Mouse (Mus musculus) kidney, postnatal 10 days (tissue): ENCODE data around the gene Ltbp1.
A peak's percentile ranks its signal among the peaks of the same experiment; 100 is the strongest.

ENCODE experiments used
- DNase-seq: peaks from one replicate; pipeline ENCODE4 v3.0.0; 2021; ENCODE audit warnings: mixed read lengths

Gene Ltbp1

DNA sequence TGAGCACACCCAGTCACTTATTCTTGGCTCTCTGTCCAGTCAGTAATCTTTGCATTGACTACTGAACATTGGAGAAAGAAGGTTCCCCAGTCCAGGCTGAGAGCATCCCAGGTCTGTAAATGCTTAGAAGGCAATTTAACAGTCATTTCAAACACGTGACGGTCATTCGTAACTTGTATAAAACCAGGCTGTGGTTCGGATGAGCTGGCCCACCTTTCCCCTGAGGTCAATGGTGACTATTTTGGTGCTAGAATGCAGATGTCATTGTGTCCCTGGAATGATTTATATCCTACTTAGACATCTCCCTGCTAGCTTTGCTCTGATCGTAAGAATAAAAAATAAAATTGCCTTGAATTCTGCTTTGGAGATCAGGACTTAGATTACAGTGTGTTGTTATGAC is 63.9 kb downstream of the Ltbp1 start:
- DNase-seq, result no peak

GRCm38 (mm10) chr17:75071174-75071573 is 65.8 kb downstream of the Ltbp1 start:
- DNase-seq, result no peak

GRCm38 (mm10) chr17:75071749-75072148 is 66.4 kb downstream of the Ltbp1 start:
- no peak for DNase-seq

DNA sequence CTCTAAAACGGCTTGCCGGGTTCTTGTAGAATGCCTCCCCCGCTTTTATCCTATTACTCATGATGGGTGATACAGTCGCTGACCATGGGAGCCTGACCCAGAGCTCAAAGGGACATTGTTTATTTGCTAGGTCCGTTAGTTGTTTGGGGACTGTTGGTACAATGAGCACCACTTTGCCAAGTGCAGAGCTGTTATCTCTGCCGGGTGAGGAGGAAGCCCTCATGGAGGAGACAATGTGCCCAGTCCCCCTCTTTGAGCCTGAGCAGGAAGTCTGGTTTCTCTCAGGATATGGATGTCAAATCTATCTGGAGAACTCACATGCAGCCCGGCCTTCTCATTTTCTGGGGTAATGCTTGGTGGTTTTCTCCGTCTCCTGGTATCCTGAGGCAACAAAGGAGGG is 68.5 kb downstream of the Ltbp1 start:
- peak; percentile 40 for DNase-seq

DNA sequence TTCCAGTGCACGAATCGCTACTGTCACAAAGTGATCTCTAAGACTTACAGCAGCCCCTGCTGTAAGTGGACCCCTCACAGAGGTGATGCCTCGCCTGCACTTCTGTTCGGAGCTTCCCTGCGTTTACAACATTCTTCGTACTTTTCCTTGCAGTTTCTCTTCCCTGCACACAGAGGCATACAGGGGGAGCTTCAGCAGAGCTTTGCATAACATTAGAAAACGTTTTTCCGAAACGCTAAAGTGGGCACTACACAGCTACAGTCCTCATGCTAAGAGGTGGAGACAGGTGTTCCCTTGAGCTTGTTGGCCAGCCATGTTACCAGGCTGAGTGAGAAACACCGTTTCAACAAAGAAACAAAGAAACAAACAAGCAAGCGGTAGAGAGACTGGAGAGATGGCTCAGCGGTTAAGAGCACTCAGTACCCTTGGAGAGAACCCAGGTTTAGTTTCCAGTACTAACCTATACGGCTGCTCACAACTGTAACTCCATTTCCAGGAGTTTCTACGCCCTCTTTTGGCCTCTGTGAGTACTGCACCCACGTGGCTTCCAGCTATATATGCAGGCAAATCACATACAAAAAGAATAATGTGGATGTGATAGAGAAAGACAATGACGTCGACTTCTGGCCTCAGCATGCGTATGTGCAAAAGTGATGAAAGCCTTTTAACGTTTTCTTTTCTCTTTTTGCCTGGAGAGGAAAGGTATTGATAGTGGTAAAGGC is 69.8 kb downstream of the Ltbp1 start:
- peak; percentile 44 for DNase-seq

- DNase-seq, result no peak
Observed at GRCm38 (mm10) chr17:75081401-75081800, 76.0 kb downstream of the Ltbp1 start.

DNA sequence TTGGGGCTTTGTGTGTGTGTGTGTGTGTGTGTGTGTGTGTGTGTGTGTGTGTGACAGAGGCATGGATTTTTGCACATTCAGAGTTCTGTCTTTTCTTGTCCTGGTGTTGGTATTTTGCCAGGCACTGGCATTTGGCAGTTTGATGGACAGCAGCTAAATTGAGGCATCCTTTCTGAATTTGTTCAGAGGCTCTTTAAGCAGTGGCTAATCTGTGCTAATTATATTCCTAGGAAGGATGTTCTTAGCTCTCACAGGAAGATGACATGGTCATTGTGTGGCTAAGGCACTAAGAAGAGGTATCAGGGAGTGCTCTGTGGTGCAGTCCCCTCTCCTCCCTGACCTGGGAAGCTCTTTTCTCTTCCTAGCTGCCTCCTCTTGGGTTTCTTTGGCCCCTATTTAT is 77.1 kb downstream of the Ltbp1 start:
- no peak for DNase-seq

- DNase-seq, result peak; percentile 48
Observed at GRCm38 (mm10) chr17:75087296-75087941, 82.1 kb downstream of the Ltbp1 start.

- no peak for DNase-seq
Observed at GRCm38 (mm10) chr17:75088232-75088631, 82.9 kb downstream of the Ltbp1 start.

- peak; percentile 24 for DNase-seq
Observed at GRCm38 (mm10) chr17:75088727-75089126, 83.4 kb downstream of the Ltbp1 start.

- DNase-seq, result no peak
Observed at GRCm38 (mm10) chr17:75090556-75090955, 85.2 kb downstream of the Ltbp1 start.

- no peak for DNase-seq
Observed at GRCm38 (mm10) chr17:75093563-75093962, 88.2 kb downstream of the Ltbp1 start.

GRCm38 (mm10) chr17:75094591-75094990 is 89.2 kb downstream of the Ltbp1 start:
- no peak for DNase-seq

- DNase-seq, result peak; percentile 41
Observed at GRCm38 (mm10) chr17:75096727-75097126, 91.4 kb downstream of the Ltbp1 start.

GRCm38 (mm10) chr17:75097367-75097766 is 92.0 kb downstream of the Ltbp1 start:
- no peak for DNase-seq

DNA sequence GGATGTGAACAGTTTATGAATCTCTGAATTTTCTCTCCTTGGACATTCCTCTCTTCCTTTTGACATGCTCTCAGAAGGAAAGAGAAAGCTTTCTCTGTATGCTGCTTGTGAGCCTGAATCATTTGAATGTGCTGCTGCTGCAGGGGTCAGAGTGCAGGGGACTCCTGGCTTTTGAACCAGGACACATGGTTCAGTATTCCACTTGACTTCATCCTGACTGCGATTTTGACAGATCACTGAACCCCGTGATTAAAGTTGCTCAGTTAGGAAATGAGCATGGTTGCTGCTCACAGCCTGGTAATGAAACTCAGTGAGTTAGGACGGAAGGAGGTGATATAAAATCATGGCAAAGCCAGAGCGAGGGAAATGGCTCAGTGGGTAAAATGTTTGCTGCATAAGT is 95.8 kb downstream of the Ltbp1 start:
- peak; percentile 24 for DNase-seq

- DNase-seq, result no peak
Observed at GRCm38 (mm10) chr17:75101994-75102393, 96.6 kb downstream of the Ltbp1 start.

DNA sequence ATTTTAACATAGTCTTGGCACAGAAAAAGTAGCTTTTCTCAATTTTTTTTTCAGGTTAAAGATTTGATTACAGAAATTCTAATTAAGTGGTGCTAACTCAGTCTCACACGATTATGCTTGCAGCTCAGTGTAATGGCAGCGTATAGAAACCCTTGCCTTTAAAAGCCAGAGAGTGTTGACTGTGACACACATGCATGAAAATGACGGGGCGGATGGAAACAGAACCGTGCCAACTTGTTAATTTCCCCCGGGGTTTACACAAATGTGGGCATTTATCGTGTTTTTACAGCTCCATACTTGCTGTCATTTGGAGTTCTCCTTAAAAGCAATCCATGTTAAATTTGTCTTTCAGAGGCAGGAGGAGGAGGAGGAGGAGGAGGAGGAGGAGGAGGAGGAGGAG is 102.0 kb downstream of the Ltbp1 start:
- no peak for DNase-seq

DNA sequence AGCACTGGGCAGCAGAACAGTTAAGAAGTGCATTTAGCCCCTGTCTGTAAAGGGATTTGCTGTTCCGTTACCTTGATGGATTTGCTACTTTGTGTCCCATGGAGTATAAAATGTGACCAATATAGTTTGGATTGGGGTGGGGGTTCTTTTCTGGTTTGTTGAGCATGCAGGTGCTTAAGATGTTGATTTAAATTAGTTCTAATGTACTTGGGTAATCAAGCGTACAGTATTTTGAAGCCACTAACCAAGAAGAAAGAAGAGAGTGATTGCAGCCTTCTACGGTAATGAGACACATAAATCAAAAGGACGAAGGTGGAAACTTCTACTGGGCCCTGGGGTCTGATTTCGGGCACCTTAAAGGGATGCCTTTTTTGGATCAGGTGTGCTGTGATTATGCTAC is 102.5 kb downstream of the Ltbp1 start:
- no peak for DNase-seq

- no peak for DNase-seq
Observed at GRCm38 (mm10) chr17:75109081-75109716, 103.8 kb downstream of the Ltbp1 start.

DNA sequence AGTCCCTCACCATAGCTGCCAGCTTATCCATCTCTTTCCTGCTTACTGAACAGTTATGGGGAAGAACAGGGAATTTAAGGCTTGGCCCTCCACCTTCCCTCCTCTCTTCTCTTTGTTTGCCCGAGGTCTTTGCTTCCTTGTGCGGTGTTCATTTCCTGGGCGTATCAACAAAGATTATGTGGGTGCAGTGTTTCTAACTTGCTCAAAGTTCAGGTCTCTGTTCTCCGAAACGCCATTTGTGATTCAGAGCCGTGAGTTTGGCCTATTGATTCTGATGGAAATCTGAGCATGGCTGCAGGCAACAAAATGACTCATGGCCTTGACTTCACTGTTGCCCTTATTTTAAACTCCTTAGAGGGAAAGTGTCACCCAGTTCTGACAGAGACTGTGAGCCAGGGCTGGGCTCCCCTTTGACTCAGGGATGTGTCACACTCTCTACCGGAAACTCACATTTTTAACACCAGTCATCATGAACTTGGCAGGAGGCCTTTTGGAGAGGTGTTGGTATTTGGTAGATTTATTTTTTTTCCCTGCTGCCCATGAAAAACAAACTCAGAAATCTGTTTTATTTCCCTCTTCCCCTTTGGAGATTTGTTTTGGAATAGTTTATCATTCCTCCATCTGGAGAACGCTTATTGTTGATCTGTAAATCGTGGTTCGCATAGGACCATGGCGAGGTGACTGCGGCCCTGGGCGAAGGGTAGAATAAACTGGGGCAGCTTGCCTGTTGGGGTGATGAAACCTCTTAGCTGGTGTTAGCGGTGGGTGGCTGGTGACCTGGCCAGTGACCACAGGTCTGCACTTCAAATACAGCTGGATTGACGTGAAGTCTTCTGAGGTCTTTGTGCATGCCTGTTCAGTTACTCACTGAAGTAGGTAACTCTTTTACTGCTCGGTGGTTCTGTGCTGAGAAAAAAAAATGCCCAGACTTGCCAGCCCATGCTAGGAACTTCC is 105.2 kb downstream of the Ltbp1 start:
- peak; percentile 32 for DNase-seq

DNA sequence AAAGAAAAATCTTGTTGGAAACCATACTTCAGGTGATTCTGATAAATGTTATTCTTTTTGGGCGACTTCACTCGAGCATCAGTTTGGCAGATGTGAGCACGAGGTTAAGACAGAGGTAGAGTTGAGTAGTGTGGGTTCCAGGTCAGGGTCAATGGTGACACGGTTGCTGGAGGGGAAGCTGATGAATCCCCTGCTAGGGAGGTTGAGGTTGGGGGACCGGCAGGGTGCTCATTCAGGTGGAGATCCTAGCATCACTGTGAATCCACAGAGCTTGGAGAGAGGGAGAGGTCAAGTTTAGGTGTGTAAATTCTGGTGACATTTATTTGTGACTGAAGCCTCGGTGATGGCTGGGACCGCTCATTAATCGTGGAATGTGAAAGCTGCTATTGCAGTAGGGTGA is 110.2 kb downstream of the Ltbp1 start:
- no peak for DNase-seq

GRCm38 (mm10) chr17:75118896-75119295 is 113.5 kb downstream of the Ltbp1 start:
- DNase-seq, result no peak
